Mouse (Mus musculus) bone marrow, adult 2 months (tissue): ENCODE results near the gene Itpkc.

Experiments used
- CTCF ChIP-seq: fragments of 200-500 bp; IDR thresholded peaks from 2 replicates; pipeline ENCODE4 v1.5.1; 2011; ENCODE audit warnings: low read length, control low read depth; ENCODE audit not compliant: control insufficient read depth, insufficient read depth
- POLR2A ChIP-seq: fragments of 200-500 bp; IDR thresholded peaks from 2 replicates; pipeline ENCODE4 v1.6.1; 2011; ENCODE audit warnings: low read depth, mild to moderate bottlenecking, control low read depth, low read length, borderline replicate concordance; ENCODE audit not compliant: control insufficient read depth

- TF ChIP-seq POLR2A, result no peak
- TF ChIP-seq CTCF, result no peak
Observed at GRCm38 (mm10) chr7:27198355-27198754, 30.1 kb downstream of the Itpkc start.
